Mouse (Mus musculus): ENCODE data around the gene Il17c. TPM values are rescaled to one million over a fixed set of nuclear protein-coding genes. Genes with fewer than 3 reads are reported as not detected.

Il17c gene
- not detected in 2 replicates for polyA plus RNA-seq (2014; fragmentation: Nextera tagmentation; extraction: Ambion mirVana)

- Histone ChIP-seq H3K4me1 (replicated peaks; ENCODE audit: control insufficient read depth, insufficient read depth, low read length) (no peaks in the 10 kb centered on the region), H3K36me3 (ENCODE audit: control insufficient read depth, insufficient read depth, low read length) (peaks cover 4% of the 10 kb centered on the region), H3K27ac (ENCODE audit: low read depth, low read length) (no peak within 1 kb of the TSS), H3K9ac (ENCODE audit: low read depth, low read length) (no peak within 1 kb of the TSS), H3K4me2 (replicated peaks; ENCODE audit: low read depth, low read length) (no peak within 1 kb of the TSS), H3K9me3 (ENCODE audit: control insufficient read depth, low read length) (no peaks in the 10 kb centered on the region), H3K27me3 (ENCODE audit: control insufficient read depth, insufficient read depth, low read length) (no peaks in the 10 kb centered on the region), H3K4me3 (ENCODE audit: low read depth, low read length) (no peak within 1 kb of the TSS)
- no peak for ATAC-seq (ENCODE audit: low FRiP score)
- no peak for DNase-seq (ENCODE audit: low spot score)
- 84% methylated on average over 14 of the region's 14 CpGs for WGBS
Measured at GRCm38 (mm10) chr8:122421376-122422070, at the start of gene Il17c. TSS of gene Il17c (plus strand) at chr8:122422020.

GRCm38 (mm10) chr8:122375320-122375719 lies 46.5 kb upstream of the Il17c start:
- DNase-seq (ENCODE audit: low spot score) (no peak), ATAC-seq (ENCODE audit: low FRiP score) (no peak)
- no peak overlapping the region for H3K4me3 ChIP-seq (ENCODE audit: low read depth, low read length)
- H3K4me1 ChIP-seq (replicated peaks; ENCODE audit: control insufficient read depth, insufficient read depth, low read length), result no peaks in the 10 kb centered on the region; the same call in 1 of the 2 replicates
- H3K27me3 ChIP-seq (ENCODE audit: control insufficient read depth, insufficient read depth, low read length), result no peaks in the 10 kb centered on the region
- H3K9ac ChIP-seq (ENCODE audit: low read depth, low read length), result no peak overlapping the region
- no peaks in the 10 kb centered on the region for H3K9me3 ChIP-seq (ENCODE audit: control insufficient read depth, low read length)
- H3K36me3 ChIP-seq (ENCODE audit: control insufficient read depth, insufficient read depth, low read length), result 0 out of 2 replicates have a peak, but pooled peaks cover 5% of the 10 kb centered on the region
- H3K4me2 ChIP-seq (replicated peaks; ENCODE audit: low read depth, low read length), result no peak overlapping the region
- WGBS, result 86% methylated on average over 7 of the region's 7 CpGs
- H3K27ac ChIP-seq (ENCODE audit: low read depth, low read length), result no peak overlapping the region

GRCm38 (mm10) chr8:122375751-122376364 lies 46.0 kb upstream of the Il17c start:
- DNase-seq (ENCODE audit: low spot score) (no peak), ATAC-seq (ENCODE audit: low FRiP score) (peak; percentile 73)
- H3K9me3 ChIP-seq (ENCODE audit: control insufficient read depth, low read length), result no peaks in the 10 kb centered on the region
- H3K4me3 ChIP-seq (ENCODE audit: low read depth, low read length), result peak overlapping the region; percentile 77
- H3K4me1 ChIP-seq (replicated peaks; ENCODE audit: control insufficient read depth, insufficient read depth, low read length), result no peaks in the 10 kb centered on the region; the same call in 1 of the 2 replicates
- no peak overlapping the region for H3K27ac ChIP-seq (ENCODE audit: low read depth, low read length)
- H3K27me3 ChIP-seq (ENCODE audit: control insufficient read depth, insufficient read depth, low read length), result no peaks in the 10 kb centered on the region
- H3K4me2 ChIP-seq (replicated peaks; ENCODE audit: low read depth, low read length), result peak overlapping the region; percentile 33
- H3K36me3 ChIP-seq (ENCODE audit: control insufficient read depth, insufficient read depth, low read length), result 0 out of 2 replicates have a peak, but pooled peaks cover 5% of the 10 kb centered on the region
- peak overlapping the region; percentile 78 for H3K9ac ChIP-seq (ENCODE audit: low read depth, low read length)
- WGBS, result 29% methylated on average over 13 of the region's 13 CpGs

GRCm38 (mm10) chr8:122376365-122377231 lies 45.2 kb upstream of the Il17c start, which contains the start of gene Zc3h18:
TSS of gene Zc3h18 (plus strand) at chr8:122376609.
- under 1% methylated on average over 92 of the region's 107 CpGs for WGBS
- Histone ChIP-seq H3K4me3 (ENCODE audit: low read depth, low read length) (peak within 1 kb of the TSS; percentile 77), H3K9ac (ENCODE audit: low read depth, low read length) (peak within 1 kb of the TSS; percentile 78), H3K4me2 (replicated peaks; ENCODE audit: low read depth, low read length) (peak within 1 kb of the TSS; percentile 38), H3K36me3 (ENCODE audit: control insufficient read depth, insufficient read depth, low read length) (0 out of 2 replicates have a peak, but pooled peaks cover 5% of the 10 kb centered on the region), H3K27ac (ENCODE audit: low read depth, low read length) (peak within 1 kb of the TSS; percentile 73), H3K4me1 (replicated peaks; ENCODE audit: control insufficient read depth, insufficient read depth, low read length) (no peaks in the 10 kb centered on the region; the same call in 1 of the 2 replicates), H3K27me3 (ENCODE audit: control insufficient read depth, insufficient read depth, low read length) (no peaks in the 10 kb centered on the region), H3K9me3 (ENCODE audit: control insufficient read depth, low read length) (no peaks in the 10 kb centered on the region)
- peak; percentile 92 for ATAC-seq (ENCODE audit: low FRiP score)
- peak; percentile 100 for DNase-seq (ENCODE audit: low spot score)

- Histone ChIP-seq H3K36me3 (ENCODE audit: control insufficient read depth, insufficient read depth, low read length) (peaks cover 12% of the 10 kb centered on the region), H3K27ac (ENCODE audit: low read depth, low read length) (no peak overlapping the region), H3K27me3 (ENCODE audit: control insufficient read depth, insufficient read depth, low read length) (no peaks in the 10 kb centered on the region), H3K4me2 (replicated peaks; ENCODE audit: low read depth, low read length) (no peak overlapping the region), H3K4me3 (ENCODE audit: low read depth, low read length) (no peak overlapping the region), H3K9me3 (ENCODE audit: control insufficient read depth, low read length) (no peaks in the 10 kb centered on the region), H3K9ac (ENCODE audit: low read depth, low read length) (no peak overlapping the region), H3K4me1 (replicated peaks; ENCODE audit: control insufficient read depth, insufficient read depth, low read length) (no peaks in the 10 kb centered on the region)
- DNase-seq (ENCODE audit: low spot score), result no peak
- ATAC-seq (ENCODE audit: low FRiP score), result no peak
- WGBS, result 83% methylated on average over 4 of the region's 4 CpGs
Measured at GRCm38 (mm10) chr8:122383039-122383438, 38.8 kb upstream of the Il17c start.

GRCm38 (mm10) chr8:122389357-122389756 lies 32.5 kb upstream of the Il17c start:
- WGBS, result 91% methylated on average over 3 of the region's 3 CpGs
- DNase-seq (ENCODE audit: low spot score), result no peak

GRCm38 (mm10) chr8:122390758-122391157 lies 31.1 kb upstream of the Il17c start:
- peaks cover 15% of the 10 kb centered on the region; the same call in 1 of the 2 replicates for H3K36me3 ChIP-seq (ENCODE audit: control insufficient read depth, insufficient read depth, low read length)
- H3K4me1 ChIP-seq (replicated peaks; ENCODE audit: control insufficient read depth, insufficient read depth, low read length), result no peaks in the 10 kb centered on the region
- no peaks in the 10 kb centered on the region for H3K9me3 ChIP-seq (ENCODE audit: control insufficient read depth, low read length)
- H3K9ac ChIP-seq (ENCODE audit: low read depth, low read length), result no peak overlapping the region
- ATAC-seq (ENCODE audit: low FRiP score) (no peak), DNase-seq (ENCODE audit: low spot score) (no peak)
- no peaks in the 10 kb centered on the region for H3K27me3 ChIP-seq (ENCODE audit: control insufficient read depth, insufficient read depth, low read length)
- no peak overlapping the region for H3K4me2 ChIP-seq (replicated peaks; ENCODE audit: low read depth, low read length)
- 93% methylated on average over 3 of the region's 3 CpGs for WGBS
- no peak overlapping the region for H3K27ac ChIP-seq (ENCODE audit: low read depth, low read length)
- no peak overlapping the region for H3K4me3 ChIP-seq (ENCODE audit: low read depth, low read length)

More at GRCm38 (mm10) chr8:122389357-122389756, 32.5 kb upstream of the Il17c start:
- Histone ChIP-seq H3K9me3 (ENCODE audit: control insufficient read depth, low read length) (no peaks in the 10 kb centered on the region), H3K4me3 (ENCODE audit: low read depth, low read length) (no peak overlapping the region), H3K4me1 (replicated peaks; ENCODE audit: control insufficient read depth, insufficient read depth, low read length) (no peaks in the 10 kb centered on the region), H3K27ac (ENCODE audit: low read depth, low read length) (no peak overlapping the region), H3K27me3 (ENCODE audit: control insufficient read depth, insufficient read depth, low read length) (no peaks in the 10 kb centered on the region), H3K9ac (ENCODE audit: low read depth, low read length) (no peak overlapping the region), H3K36me3 (ENCODE audit: control insufficient read depth, insufficient read depth, low read length) (peaks cover 19% of the 10 kb centered on the region), H3K4me2 (replicated peaks; ENCODE audit: low read depth, low read length) (no peak overlapping the region)
- ATAC-seq (ENCODE audit: low FRiP score), result no peak

GRCm38 (mm10) chr8:122393717-122394116 lies 28.1 kb upstream of the Il17c start:
- no peak overlapping the region for H3K4me2 ChIP-seq (replicated peaks; ENCODE audit: low read depth, low read length)
- no peak overlapping the region for H3K4me3 ChIP-seq (ENCODE audit: low read depth, low read length)
- DNase-seq (ENCODE audit: low spot score) (no peak), ATAC-seq (ENCODE audit: low FRiP score) (no peak)
- H3K36me3 ChIP-seq (ENCODE audit: control insufficient read depth, insufficient read depth, low read length), result peaks cover 6% of the 10 kb centered on the region; the same call in 1 of the 2 replicates
- H3K27ac ChIP-seq (ENCODE audit: low read depth, low read length), result no peak overlapping the region
- H3K9me3 ChIP-seq (ENCODE audit: control insufficient read depth, low read length), result no peaks in the 10 kb centered on the region
- H3K27me3 ChIP-seq (ENCODE audit: control insufficient read depth, insufficient read depth, low read length), result no peaks in the 10 kb centered on the region
- H3K9ac ChIP-seq (ENCODE audit: low read depth, low read length), result no peak overlapping the region
- H3K4me1 ChIP-seq (replicated peaks; ENCODE audit: control insufficient read depth, insufficient read depth, low read length), result no peaks in the 10 kb centered on the region
